Comparison of ENCODE assay signal across 22 mouse cellular contexts in genomic region chr9:63682943-63683342, GRCm38 (mm10).
DNase-seq lines count a peak whose midpoint lies in the region; ATAC-seq and TF ChIP-seq lines count a peak whose summit lies in the region.
"Had no signal": no experiment of that assay in that cellular context is flagged by ENCODE, and none has a peak within 500 bp of the region (broad histone marks: within the 10 kb centered on the region; RNA-seq: fewer than 3 reads in every experiment).

No protein-coding gene starts in this region.

- peak overlapping the region; percentile 38; the same call in 1 of the 2 replicates for H3K27ac ChIP-seq in heart, embryonic 13.5 days (replicated peaks)
- H3K27ac ChIP-seq in CH12.LX (ENCODE audit: insufficient read depth, low read depth) (no peak overlapping the region), MEL (ENCODE audit: control insufficient read depth, low read depth, low read length) (no peak overlapping the region)

- no peaks in the 10 kb centered on the region for H3K27me3 ChIP-seq in heart, embryonic 13.5 days (replicated peaks)
- H3K27me3 ChIP-seq in CH12.LX (replicated peaks) (no peaks in the 10 kb centered on the region), MEL (ENCODE audit: control insufficient read depth in 1 of 2, insufficient read depth in 2 of 2, low read length in 2 of 2) (no peaks in the 10 kb centered on the region)
- H3K27me3 ChIP-seq: Patski had no signal

- in situ Hi-C loops in CH12.LX (cut with MboI; ENCODE audit: low pct_ligation_motif_present, low pct_unique_long_range_greater_than_20kb, low sequenced_read_pairs): no loop called here

- peaks cover 59% of the 10 kb centered on the region for H3K4me1 ChIP-seq in heart, embryonic 13.5 days
- H3K4me1 ChIP-seq in CH12.LX (ENCODE audit: control insufficient read depth in 1 of 2, insufficient read depth in 2 of 2) (peaks cover 1 to 13% of the 10 kb centered on the region in 2 experiments), MEL (ENCODE audit: control insufficient read depth in 1 of 2, insufficient read depth in 2 of 2, low read length in 2 of 2) (peaks cover 8 to 40% of the 10 kb centered on the region in 2 experiments)

- dilution Hi-C loops in CH12.LX (cut with MboI; ENCODE audit: extremely low pct_ligation_motif_present, extremely low pct_unique_long_range_greater_than_20kb, low sequenced_read_pairs): no loop called here

- H3K36me3 ChIP-seq in heart, embryonic 13.5 days: 0 out of 2 replicates have a peak, but pooled peaks cover 5% of the 10 kb centered on the region
- H3K36me3 ChIP-seq in CH12.LX (replicated peaks in 1 of 2; ENCODE audit: control insufficient read depth in 1 of 2, insufficient read depth in 1 of 2, low read length in 1 of 2): no peaks in the 10 kb centered on the region
- peaks cover 0 to 22% of the 10 kb centered on the region in 2 experiments; a peak in 2 of 4 replicates for H3K36me3 ChIP-seq in MEL (ENCODE audit: control insufficient read depth in 1 of 2, insufficient read depth in 2 of 2, low read length in 2 of 2)
- H3K36me3 ChIP-seq: G1E had no signal

- TF ChIP-seq RAD21 in CH12.LX (IDR thresholded peaks at IDR 0.05; ENCODE audit: low read depth, low read length): no peak
- no peak for TF ChIP-seq RAD21 in MEL (IDR thresholded peaks at IDR 0.05; ENCODE audit: low read depth, low read length)

- H3K9ac ChIP-seq in heart, embryonic 13.5 days: no peak overlapping the region
- H3K9ac ChIP-seq in CH12.LX (ENCODE audit: insufficient read depth, low read depth) (no peak overlapping the region), MEL (ENCODE audit: control insufficient read depth, low read depth, low read length, poor library complexity, severe bottlenecking) (no peak overlapping the region)

- H3K9me3 ChIP-seq in heart, embryonic 13.5 days: no peaks in the 10 kb centered on the region
- H3K9me3 ChIP-seq in CH12.LX (replicated peaks; ENCODE audit: low read length) (peaks cover 2% of the 10 kb centered on the region), MEL (replicated peaks; ENCODE audit: insufficient read depth, low read length) (no peaks in the 10 kb centered on the region)
- H3K9me3 ChIP-seq: G1E had no signal

- intact Hi-C loops in heart, postnatal 36 days (cut with DNase I): no loop called here

- TF ChIP-seq POLR2A in CH12.LX (IDR thresholded peaks at IDR 0.05; ENCODE audit: low read depth, low read length) (no peak), MEL (IDR thresholded peaks at IDR 0.05; ENCODE audit: control insufficient read depth in 1 of 2, insufficient read depth in 1 of 2, low read depth in 1 of 2, low read length in 2 of 2, poor library complexity in 1 of 2) (no peak)

- no peak for ATAC-seq in heart, embryonic 13.5 days (ENCODE audit: extremely low read depth, insufficient number of reproducible peaks, low FRiP score, low TSS enrichment)
- ATAC-seq: activated CD4-positive, CD25-positive, alpha-beta regulatory T cell, adult 4 months; CD4-positive, CD25-positive, alpha-beta regulatory T cell, adult 4 months; Patski had no signal

- H3K4me3 ChIP-seq in heart, embryonic 13.5 days: no peak overlapping the region
- H3K4me3 ChIP-seq in CH12.LX (replicated peaks in 1 of 3; ENCODE audit: low read depth in 2 of 3, low read length in 2 of 3, poor library complexity in 1 of 3) (no peak overlapping the region), MEL (ENCODE audit: control insufficient read depth in 1 of 2, insufficient read depth in 1 of 2, low read depth in 2 of 2, low read length in 2 of 2) (no peak overlapping the region)

- TF ChIP-seq EP300 in CH12.LX (IDR thresholded peaks at IDR 0.05; ENCODE audit: low read length) (no peak), MEL (IDR thresholded peaks at IDR 0.05; ENCODE audit: low read depth in 1 of 2, low read length in 2 of 2) (no peak)

- H3K4me2 ChIP-seq in heart, embryonic 13.5 days: no peak overlapping the region
- no peak overlapping the region for H3K4me2 ChIP-seq in CH12.LX (ENCODE audit: insufficient read depth, low read depth, poor library complexity, severe bottlenecking)

- no peaks in the 10 kb centered on the region for H3K79me2 ChIP-seq in CH12.LX (replicated peaks; ENCODE audit: control insufficient read depth, extremely low read depth, insufficient read depth, poor library complexity, severe bottlenecking)
- no peaks in the 10 kb centered on the region for H3K79me2 ChIP-seq in MEL (ENCODE audit: control insufficient read depth, insufficient read depth, low read length, poor library complexity)

- DNase-seq in heart, postnatal 36 days: no peak
- DNase-seq in CH12.LX (ENCODE audit: extremely low read depth) (no peak), MEL (ENCODE audit: low read depth, low spot score) (no peak)
- DNase-seq in gastrocnemius, postnatal 4 days (ENCODE audit: low spot score in 2 of 2): no peak
- DNase-seq in thymus, postnatal 0 days (ENCODE audit: low spot score): no peak
- DNase-seq: adrenal gland, adult 2 months; adrenal gland, adult 8-10 months; adrenal gland, postnatal 10 days; adrenal gland, postnatal 14 days; adrenal gland, postnatal 25 days; adrenal gland, postnatal 36 days; B cell, adult 2 months; cerebellum, adult 11 months; cerebellum, adult 11-12 months; cerebellum, adult 18-20 months; cerebellum, adult 2 months; cerebellum, adult 8-10 months had no signal

- 76% methylated on average over 2 of the region's 2 CpGs for WGBS in heart, embryonic 13.5 days

- TF ChIP-seq CTCF in CH12.LX (conservative IDR thresholded peaks at IDR 0.05 in 1 of 2, IDR thresholded peaks at IDR 0.05 in 1 of 2; ENCODE audit: low read depth in 2 of 2, low read length in 2 of 2): no peak
- no peak for TF ChIP-seq CTCF in MEL (IDR thresholded peaks at IDR 0.05 in 2 of 3, conservative IDR thresholded peaks at IDR 0.05 in 1 of 3; ENCODE audit: control insufficient read depth in 1 of 3, insufficient read depth in 1 of 3, low read depth in 2 of 3, low read length in 3 of 3, poor library complexity in 1 of 3, severe bottlenecking in 1 of 3)

TF ChIP-seq in CH12.LX, 34 proteins besides CTCF, POLR2A, EP300 and RAD21:
- TF ChIP-seq ETS1 (conservative IDR thresholded peaks at IDR 0.05; ENCODE audit: low read depth, low read length) (no peak), ZKSCAN1 (IDR thresholded peaks at IDR 0.05; ENCODE audit: borderline replicate concordance, low read depth, low read length) (peak; percentile 31; the same call in 1 of the 2 replicates), ZNF384 (IDR thresholded peaks at IDR 0.05; ENCODE audit: low read depth, low read length) (no peak)

TF ChIP-seq in MEL, 35 proteins besides CTCF, POLR2A, EP300 and RAD21:
- TF ChIP-seq CHD1 (IDR thresholded peaks at IDR 0.05; ENCODE audit: low read depth, low read length): no peak
- peak; percentile 97 for TF ChIP-seq ZKSCAN1 (IDR thresholded peaks at IDR 0.05; ENCODE audit: low read depth, low read length)
- no peak for TF ChIP-seq NRF1 (IDR thresholded peaks at IDR 0.05; ENCODE audit: insufficient read depth, low read depth, low read length, poor library complexity, severe bottlenecking)
- TF ChIP-seq ETS1 (IDR thresholded peaks at IDR 0.05; ENCODE audit: low read depth, low read length): no peak
